Mouse (Mus musculus) right cerebral cortex, postnatal 36 days (tissue): ENCODE measurements at regions not wholly inside any gene's neighbourhood (a gene's known extent, or its start where the extent isn't known, plus 50 kb on each side); places are given as distances from the start of the nearest gene placed in this dataset.

Experiments
- DNase-seq, 2 experiments: peaks; one replicate each; pipeline ENCODE4 v3.0.0; 2022; ENCODE audit warnings: low spot score in 2 of 2, mixed read lengths in 1 of 2

GRCm38 (mm10) chr17:62415152-62415551 lies 466.0 kb downstream of the Efna5 start:
- DNase-seq = peak; percentile 3 to 20

DNA sequence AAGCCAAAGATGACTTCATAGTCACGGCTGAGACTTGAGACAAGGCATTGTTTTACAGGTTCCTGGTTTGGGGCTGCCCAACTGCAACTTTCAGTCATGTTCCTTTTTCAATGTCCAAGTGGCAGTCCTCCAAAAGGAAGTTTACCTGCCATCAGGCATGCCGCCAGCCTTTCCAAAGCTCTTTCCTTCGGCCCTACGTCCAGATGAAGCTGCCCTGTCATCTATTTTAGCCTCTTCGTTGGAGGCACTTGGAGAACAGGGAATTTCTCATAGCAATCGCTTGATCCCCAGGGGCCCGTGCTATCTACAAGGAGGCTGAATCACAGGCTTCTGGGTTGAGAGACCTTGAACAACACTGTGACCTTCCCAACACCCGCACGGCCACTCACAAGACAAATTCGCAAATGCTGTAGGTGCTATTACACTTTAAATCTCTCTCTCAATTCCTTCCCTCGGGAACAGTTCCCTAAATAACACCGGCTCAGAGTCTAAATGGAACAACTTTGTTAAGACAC lies 468.4 kb downstream of the Efna5 start:
- no peak for DNase-seq

DNA sequence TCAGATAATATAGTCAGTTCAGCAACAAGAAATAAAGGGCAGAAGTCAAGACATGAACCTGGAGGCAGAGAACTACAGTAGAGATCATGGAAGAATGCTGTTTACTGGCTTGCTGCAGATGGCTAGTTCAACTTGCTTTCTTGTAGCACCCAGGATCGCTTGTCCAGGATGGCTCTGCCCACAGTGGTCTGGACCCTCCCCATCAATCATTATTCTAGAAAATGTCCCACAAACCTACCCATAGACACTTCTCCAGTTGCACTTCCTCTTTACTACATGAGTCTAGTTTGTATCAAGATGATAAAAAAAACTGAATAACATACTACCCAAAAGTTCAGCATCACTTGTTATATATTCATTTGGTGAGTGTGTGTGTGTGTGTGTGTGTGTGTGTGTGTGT lies 477.4 kb downstream of the Efna5 start:
- DNase-seq = no peak

DNA sequence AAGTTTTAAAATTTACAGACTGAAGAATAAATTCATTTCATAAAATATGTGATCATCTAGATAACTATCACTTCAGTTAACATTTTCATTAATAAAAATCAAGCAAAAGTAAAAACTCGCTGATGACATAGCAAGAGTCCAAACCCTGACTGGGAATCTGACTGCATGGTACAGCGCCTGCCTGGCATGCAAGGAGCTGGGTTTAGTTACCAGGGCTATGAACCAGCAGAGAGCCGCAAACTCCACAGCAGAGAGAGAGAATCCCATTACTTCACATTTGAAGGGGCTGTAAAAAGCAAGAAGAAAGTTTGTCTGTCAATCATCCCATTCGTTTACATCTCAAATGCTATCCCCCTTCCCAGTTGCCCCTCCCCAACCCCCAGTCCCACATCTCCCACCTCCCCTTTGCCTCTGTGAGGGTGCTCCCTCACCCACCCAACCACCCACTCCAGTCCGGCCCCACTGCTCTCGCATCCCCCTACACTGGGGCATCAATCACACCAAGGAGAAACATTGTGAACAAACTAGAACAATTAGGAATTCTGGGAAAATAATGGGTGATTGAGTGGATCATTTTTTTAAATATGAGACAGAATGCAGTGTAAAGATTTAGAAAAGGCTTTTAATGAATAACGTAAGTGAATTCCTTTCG lies 487.6 kb downstream of the Efna5 start:
- no peak for DNase-seq

GRCm38 (mm10) chr17:62384053-62384452 lies 497.1 kb downstream of the Efna5 start:
- no peak for DNase-seq

GRCm38 (mm10) chr17:62378868-62379417 lies 502.2 kb downstream of the Efna5 start:
- DNase-seq = no peak

GRCm38 (mm10) chr17:62369100-62369499 lies 512.0 kb downstream of the Efna5 start:
- no peak for DNase-seq

DNA sequence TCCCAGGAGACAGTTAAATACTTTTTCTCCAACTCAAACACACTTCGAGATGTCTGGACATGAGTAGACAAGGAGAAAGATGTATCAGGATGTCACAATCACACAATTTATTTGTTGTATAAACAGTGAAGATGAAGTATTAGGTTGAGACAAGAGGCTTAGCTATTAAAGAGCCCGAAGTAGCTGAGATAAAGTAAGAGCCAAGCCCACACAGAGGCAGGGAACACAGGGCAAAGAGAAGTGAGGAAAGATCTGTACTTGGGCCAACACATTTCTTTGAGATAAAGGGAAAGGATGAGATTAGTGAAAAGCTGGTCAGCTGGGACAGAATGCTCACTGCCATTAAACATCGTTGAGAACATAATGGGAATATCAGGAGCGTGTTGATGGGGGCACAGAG lies 513.2 kb downstream of the Efna5 start:
- DNase-seq = no peak

DNA sequence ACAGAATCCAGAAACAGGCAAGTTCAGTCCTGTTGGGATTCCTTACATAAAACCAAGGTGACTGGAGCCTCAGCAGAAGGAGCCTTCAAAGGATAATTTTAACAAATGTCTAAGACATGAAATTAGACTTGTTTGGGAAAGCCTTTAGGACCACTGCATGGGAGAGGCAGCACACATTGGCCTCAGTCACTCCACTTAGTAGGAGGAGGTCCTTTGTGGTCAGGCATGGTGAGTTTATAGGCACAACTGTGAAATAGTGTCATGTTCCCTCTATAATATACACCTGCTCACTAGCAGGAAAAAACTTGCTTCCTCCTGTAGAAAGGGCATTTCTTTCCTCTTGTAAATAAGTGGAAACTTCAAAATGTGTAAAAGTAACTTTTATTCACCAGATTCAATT lies 522.8 kb downstream of the Efna5 start:
- DNase-seq = no peak

- no peak for DNase-seq
These were observed 543.1 kb downstream of the Efna5 start for GRCm38 (mm10) chr17:62337890-62338557.

- DNase-seq = peak in 1 of 2 experiments; percentile 36
These were observed 550.9 kb downstream of the Efna5 start for GRCm38 (mm10) chr17:62330226-62330625.

DNA sequence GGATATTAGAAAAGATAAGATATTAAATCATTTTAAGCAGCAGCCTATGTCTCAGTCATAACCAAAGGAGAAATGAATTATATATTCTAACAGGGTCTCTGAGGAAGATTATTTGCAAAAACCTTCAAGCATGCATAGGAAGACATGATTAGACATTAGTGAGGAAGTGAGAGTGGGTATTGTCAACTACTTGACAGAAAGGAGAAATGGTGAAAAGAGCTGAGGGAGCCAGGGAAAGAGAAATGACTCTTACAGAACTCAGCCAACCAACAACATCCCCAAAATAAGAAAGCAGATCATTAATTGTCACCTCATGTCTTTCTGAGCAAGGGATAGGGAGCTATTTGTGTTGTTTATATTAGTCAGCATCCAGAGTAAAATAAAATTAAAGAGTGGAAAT lies 554.3 kb downstream of the Efna5 start:
- DNase-seq = no peak

DNA sequence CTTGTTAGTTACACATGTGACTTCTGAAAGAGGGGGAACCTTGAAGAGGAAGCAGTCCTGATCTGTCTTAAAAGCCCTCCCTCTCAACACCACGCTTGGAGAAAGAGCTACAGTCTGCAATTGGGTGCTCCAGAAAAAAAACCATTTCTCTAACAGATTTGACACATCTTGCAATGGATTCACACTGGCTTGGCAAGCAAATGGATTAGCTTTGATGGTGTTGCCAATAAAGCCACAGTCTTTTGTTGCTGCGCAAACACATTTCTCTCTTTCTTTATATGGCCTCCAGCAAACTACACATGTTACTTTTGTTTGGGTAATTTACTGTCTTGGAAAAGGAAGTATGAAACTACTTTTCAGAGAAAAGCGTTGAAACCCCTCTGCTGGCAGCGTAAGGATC lies 562.1 kb downstream of the Efna5 start:
- no peak for DNase-seq

- DNase-seq = no peak
These were observed 571.1 kb downstream of the Efna5 start for GRCm38 (mm10) chr17:62310059-62310458.

DNA sequence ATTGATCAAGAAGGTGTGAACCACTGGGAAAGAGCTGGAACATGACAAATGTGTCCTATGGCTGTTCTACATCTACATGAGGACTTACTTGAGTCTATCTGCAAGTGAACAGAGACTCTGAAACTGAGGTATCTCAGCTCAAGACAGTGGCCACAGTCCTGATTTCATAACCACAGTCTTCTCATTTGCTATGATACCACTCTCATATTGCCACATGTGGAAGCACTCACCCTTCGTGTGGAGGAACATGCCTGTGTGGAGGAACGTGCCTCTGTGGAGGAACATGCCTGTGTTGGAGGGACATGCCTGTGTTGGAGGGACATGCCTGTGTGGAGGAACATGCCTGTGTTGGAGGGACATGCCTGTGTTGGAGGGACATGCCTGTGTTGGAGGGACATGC lies 574.0 kb downstream of the Efna5 start:
- DNase-seq = no peak

DNA sequence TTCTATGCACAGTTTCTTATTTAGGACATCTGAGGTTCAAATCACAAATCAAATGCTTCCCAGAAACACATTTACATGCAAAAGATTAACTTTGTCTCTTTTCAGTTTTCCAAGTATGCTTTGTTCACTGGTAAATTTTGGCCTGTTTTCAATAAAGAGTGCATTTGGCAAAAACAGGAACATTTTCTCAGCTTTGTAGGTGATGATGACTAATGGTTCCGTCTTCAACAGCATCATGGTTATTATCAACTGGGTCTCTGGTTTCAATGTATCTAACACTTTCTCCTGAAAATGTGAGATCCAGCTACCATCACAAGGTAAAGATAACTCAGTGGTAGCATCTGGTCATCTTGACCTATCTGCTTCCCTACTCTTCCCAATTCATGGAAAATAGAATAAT lies 574.6 kb downstream of the Efna5 start:
- no peak for DNase-seq

GRCm38 (mm10) chr17:62305140-62305539 lies 576.0 kb downstream of the Efna5 start:
- no peak for DNase-seq

DNA sequence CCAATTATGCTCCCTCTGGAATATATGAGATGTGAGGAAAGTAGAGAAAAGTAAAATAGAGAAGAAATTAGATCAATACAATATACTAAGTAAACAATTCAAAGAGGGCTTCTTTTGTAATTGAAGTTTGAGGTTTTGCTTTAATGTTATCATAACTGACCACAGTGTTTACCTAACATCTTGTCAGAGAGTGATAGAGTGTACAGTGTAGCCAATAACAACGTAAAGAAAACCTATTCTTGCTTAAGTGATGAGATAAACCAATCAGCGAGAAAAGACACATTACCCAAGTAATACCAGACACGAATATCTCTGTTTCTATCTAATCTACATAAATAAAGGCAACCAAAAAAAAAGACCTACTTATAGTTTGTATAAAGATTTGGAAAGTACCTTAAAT lies 577.0 kb downstream of the Efna5 start:
- DNase-seq = no peak

DNA sequence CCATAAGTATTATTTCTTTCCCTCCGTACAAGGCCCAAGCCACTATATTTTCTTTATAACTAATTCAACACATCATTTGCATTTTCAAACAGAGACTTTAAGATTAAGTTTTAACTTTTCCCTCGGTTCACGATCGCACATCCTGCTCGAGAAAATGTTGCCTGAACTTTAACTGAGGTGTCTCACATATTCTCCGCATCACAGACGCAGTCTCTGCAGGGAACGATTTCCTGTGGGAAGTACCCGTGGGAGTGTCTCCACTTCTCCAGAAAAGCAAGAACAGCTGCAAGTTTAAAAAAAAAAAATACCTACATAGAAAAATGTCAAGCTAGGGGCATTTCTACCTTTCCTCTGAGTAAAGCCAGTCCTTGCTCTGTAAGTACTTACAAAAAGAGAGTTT lies 581.2 kb downstream of the Efna5 start:
- peak in 1 of 2 experiments; percentile 21 for DNase-seq

DNA sequence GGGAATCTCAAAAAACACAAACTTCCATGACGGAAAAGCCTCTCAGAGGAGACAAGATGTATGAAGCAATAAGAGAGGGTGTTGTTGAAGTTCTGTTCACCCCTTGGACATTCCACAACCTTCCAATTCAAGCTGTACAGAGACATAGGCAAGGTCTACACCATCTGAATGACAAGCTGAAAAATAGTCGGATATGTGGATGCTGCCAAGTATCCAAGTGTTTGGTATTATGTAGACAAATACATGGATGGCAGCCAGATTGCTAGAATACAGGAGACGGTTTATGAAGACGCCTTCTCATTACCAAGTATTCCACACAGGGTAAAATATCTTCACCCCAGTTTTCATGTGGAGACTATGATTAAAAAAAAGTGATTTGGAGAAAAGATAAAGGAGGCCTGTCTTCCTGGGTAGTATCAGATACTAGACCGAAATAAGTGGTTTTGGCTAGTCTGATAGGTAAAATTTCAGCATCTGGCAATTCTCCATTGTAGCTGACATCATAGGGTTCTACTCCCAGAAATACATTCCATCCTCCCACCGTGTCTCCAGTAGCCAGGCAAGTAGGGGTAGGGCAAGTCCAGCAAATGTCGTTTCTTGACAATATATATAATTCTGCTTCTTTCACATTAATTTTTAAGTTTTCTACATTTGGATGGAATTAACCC lies 583.6 kb downstream of the Efna5 start:
- DNase-seq = no peak

- DNase-seq = no peak
These were observed 585.7 kb downstream of the Efna5 start for GRCm38 (mm10) chr17:62295412-62295811.

- no peak for DNase-seq
These were observed 588.4 kb downstream of the Efna5 start for GRCm38 (mm10) chr17:62292703-62293102.

- DNase-seq = no peak
These were observed 593.5 kb downstream of the Efna5 start for GRCm38 (mm10) chr17:62287666-62288065.
